Mouse (Mus musculus) T-helper 17 cell (primary cell): ENCODE measurements at regions not wholly inside any gene's neighbourhood (a gene's known extent, or its start where the extent isn't known, plus 50 kb on each side); places are given as distances from the start of the nearest gene placed in this dataset.

Source experiments
- in situ Hi-C, 2 experiments: fragments of 300-600 bp; cut with MboI, MseI; formaldehyde crosslinking; loops; 1 replicate in 1 of 2; 2 replicates in 1 of 2; pipeline ENCODE4 v1.15.1; 2025; ENCODE audit warnings: high pct_unique_total_duplicates in 2 of 2

DNA sequence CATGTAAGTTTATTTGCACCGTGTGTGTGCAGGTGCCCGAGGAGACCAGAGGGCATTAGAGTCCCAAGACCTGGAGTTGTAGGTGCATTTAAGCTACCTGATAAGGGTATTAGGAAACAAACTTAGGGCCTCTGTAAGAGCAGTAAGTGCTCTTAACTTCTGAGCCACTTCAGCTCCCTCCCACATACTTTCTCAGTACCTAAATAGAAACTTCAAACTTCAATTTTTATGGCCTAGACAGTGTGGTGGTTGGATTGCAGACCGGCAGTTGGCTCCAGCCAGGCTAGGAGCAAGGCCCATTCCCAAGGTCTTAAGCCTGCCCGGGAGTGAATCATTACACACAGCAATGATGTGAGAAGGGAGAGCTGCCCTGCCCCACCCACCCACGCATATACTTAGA is 208.8 kb upstream of the Plpp4 start:
- in situ Hi-C loops, result no loop called here

DNA sequence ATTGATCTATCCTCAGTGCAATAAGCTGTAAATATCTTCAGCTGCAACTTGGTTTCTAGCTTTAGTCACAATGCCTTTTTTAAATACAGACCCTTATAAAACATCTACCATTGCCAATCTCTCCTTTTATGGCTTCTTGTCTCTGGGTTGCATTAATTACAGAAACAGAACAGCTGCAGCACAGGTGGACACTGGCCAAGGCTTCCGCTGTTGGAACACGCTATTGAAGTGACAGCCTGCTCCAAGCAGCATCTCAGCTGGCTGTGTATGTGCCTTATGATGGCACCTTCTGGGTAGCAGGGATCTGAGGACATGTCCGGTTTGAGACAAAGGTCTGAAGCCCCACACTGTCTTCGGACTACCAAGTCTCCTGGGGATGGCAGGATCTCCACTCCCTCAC is 207.1 kb upstream of the Plpp4 start:
- in situ Hi-C loops, result no loop called here

DNA sequence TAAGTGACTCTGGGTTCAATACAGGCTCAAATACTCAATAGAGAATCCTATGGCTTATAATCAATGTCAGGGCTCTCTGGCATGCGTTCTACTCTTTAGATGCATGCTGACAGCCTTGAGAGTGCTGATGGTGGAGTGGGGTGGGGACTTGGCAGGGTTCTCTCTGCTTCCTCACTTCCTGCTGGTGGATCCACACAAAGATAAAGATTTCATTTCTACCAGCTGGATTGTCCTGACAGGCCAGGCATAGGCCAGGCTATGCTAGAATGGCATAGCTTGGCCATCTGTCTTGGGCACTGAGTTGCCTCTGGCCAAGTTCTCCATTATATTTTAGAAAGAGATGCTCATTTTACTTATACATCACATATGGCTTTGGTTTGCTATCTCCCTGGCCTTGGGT is 206.2 kb upstream of the Plpp4 start:
- in situ Hi-C loops, result no loop called here

DNA sequence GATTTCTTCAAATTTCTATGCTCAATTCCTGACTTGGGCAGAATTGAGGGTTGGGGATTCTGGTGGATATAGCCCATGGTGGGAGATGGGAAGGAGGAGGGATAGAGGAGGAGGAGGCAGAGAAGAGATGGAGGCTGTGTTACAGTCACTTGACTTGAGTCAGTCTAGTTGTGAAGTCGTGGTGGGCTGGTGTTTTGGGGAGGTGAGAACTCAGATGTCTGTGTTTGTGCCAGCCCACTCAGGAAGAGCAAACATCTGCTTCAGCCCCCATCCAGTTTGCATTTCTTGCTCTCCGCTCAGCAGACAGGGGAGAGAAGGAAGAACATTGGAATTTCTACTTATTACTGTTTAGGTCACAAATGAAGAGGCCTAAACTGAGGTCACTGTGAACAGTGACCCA is 189.9 kb upstream of the Plpp4 start:
- in situ Hi-C loops, result no loop called here

DNA sequence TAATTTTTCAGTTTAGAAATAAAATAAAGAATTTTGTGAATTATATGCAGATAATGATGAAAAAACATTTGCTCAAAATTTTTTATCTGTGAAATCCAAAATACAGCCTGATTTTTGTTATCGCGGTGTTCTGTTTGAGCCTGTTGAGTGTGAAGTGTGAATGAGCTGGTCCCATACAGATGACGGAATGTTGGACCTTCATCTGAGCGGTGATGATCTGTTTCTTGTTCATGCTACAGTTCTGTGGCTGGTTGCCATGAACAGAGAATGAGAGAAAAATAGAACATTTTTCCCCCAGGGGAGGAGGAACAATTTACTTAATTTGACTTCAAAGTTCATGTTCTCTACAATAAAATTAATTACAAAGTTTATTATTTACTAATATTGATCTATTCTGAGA is 188.7 kb upstream of the Plpp4 start:
- in situ Hi-C loops, result no loop called here

DNA sequence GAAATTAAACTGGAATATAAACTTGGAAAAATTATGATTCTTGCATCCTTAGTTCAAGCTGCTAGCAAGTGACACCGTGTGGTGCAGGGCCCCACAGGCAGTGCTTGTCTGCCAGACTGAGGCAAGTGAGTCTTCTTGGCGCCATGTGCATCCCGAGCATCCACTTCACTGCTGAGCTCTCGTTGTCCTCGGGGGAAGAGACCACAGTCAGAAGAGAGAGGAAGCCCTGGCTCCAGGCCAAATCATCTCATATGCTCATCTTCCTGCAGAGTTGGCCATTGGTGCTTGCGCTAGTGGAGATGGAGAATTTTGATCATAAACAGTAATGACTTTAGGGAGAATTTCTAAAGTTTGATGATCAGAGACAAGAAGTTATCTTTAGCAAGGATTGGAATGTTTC is 177.0 kb upstream of the Plpp4 start:
- in situ Hi-C loops, result no loop called here

DNA sequence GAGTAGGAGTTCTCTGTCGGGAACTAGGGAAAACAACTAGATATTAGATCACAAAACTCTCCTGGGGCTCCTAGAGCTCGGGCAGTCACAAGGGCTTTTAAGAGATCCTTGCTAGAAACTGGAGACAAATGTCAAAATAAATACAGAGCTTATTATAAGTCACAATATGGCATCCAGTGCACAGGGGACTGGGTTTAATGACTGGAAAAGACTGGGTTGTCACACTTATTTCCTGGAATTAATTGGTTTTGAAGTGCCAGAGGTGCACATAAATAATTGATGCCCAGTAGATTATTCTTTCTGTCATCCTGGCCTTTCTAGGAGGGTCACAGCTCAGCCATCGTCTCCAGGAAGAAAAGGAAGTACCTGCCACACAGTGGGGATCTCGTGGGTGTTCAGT is 165.4 kb upstream of the Plpp4 start:
- in situ Hi-C loops, result no loop called here

DNA sequence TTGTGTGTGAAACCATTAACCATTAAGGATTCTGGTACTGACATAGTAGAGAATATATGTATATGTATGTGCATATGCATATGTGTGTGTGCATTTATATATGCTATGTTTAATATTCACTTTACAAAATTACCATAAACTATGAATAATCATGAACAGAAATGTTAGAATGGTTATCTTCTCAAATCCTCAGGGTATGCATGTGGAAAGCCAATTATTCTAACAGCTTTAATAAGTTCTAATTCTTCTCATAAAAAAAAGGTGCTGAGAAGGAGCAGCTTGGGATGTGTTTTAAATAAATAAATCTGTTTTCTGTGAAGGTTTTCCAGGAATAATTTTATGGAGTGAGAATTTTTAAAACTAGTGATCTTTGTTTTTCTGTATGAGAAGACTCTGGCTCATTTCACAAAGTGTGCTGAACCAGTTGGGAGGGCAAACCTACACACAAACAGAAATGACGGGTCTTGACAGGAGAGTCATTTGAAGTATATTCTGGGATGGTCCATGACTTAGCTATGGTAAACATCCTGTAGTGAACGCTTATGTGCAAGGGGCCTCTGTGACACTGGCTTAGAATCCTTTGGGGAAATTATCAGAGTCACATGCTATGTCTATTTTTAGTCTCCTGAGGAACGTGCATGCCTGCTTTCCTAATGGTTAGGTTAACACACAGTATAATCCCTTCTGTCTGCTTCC is 160.3 kb upstream of the Plpp4 start:
- in situ Hi-C loops, result no loop called here

DNA sequence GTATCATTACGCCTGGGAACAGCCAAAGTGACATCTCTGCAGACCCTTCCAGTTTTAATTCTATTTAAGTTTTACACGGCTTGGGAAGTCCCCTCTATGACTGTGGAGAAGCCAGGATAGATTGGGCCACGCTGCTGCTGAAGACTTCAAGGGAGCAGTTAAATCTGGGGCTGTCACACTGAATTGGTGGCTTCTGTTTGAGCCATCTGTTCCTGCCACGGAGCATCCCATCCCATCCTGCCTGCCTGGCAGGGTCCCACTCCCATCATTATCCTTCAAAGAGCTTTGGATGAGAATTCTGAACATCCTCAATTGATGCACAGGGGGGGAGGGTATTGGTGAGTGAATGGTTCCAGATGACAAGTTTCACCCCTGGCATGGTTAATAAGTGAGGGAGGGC is 154.4 kb upstream of the Plpp4 start:
- in situ Hi-C loops, result no loop called here

DNA sequence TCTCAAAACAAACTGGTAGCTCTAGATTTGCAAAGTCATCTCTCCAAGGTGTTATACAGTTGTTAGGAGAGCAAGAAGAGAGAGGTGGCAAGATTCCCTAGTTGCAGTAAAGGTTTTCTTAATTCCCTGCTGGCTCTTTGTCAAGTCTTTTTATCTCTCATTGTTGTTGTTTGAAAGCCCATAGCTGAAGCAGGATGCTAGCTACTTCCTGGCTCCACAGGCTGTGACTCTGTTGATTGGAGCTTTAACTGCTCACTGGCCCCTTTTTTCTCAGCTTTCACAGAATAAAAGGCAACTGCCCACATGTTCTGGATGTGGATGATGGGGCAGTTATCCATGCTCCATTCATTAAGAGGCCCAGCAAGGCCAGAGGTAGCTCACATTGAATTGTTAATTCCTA is 122.7 kb upstream of the Plpp4 start:
- in situ Hi-C loops, result loop anchor here in 1 of 2 experiments (10.0 kb wide), 1 partner anchor 261 kb away; no protein-coding TSS in a partner anchor

DNA sequence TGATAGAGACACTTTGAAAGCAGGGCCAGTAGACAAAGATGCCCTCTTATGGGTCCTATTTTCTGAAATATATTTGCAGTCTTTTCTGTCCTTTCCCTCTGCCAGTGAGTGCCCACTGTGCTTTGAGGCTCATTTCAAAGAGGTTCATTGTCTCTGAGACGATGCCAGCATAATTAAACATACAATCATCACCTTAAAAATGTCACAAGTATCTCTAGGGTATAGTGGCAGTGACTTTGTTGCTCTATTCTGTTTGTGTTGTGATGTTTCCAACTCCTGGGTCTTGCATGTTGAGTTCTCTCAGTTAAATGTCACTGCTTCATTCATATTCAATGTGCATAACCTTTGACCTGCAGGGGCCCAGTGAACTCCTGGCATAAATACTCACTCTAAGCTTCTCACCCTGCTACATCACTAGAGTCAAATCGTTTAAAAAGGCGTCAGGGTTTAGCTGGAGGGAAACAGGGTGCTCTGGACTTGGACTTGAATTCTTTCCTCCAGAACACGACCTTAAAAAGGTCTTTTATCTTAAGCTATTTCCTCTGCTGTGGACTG is 122.1 kb upstream of the Plpp4 start:
- in situ Hi-C loops, result loop anchor here in 1 of 2 experiments (10.0 kb wide), 1 partner anchor 260 kb away; no protein-coding TSS in a partner anchor

DNA sequence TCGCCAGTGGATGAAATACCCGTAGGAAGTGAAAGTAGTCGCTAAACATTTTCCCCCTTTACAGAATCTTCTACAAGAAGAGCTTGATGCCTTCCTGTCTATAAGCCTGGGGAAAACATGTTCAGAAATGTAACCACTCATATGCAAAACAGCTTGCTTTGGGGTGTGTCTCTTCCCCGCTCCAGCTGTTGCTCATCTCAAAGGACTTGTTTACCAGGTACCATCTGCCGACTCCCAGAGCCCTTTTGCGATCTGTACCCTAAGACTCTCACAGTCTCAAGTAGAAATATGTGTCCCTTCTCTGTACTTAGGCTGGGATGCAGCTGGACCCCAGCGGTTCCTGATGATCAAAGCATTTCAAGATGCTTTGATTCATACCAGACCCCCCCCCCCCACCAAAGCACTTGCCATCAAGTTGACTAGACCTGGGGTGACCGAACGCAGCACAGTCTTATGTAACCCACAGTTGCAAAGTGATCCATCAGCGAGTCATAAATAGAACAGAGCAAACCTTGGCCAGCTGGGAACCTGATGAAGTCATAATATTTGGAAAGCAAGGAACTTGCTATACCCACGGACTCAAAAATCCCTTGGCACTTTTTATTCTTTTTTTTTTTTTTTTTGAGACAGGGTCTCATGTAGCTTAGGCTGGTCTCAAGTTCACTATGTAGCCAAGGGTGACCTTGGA is 119.4 kb upstream of the Plpp4 start:
- in situ Hi-C loops, result loop anchor here in 1 of 2 experiments (10.0 kb wide), 1 partner anchor 257 kb away; no protein-coding TSS in a partner anchor

DNA sequence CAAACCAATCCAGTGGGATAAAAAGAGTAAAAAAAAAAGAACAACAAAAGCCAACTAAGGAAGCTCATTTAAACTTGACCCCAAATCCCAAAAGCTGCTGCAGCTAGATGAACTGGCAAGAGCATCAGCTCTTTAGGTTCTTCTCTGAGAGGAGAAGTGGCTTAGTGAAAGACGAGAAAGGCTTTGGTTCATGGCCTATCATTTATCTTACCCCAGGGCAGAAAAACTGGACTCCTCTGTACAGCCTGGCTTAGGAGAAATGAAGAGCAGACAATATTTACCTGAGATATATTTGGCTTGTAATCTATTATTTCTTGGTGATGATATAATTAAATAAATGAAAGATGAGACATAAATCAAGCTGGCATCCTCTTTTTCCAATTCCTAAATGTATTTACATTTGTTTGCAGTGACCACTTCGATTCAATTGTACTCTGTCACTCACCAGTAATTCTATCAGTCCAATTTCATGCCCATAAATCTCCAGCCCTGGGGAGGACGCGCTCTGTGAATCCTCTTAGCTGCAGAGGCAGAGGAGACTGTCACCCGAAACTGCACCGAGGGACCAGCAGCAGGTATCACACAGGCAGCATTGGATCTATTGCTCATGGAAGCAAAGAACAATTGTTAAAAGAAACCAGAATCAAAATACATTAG is 114.8 kb upstream of the Plpp4 start:
- in situ Hi-C loops, result no loop called here

DNA sequence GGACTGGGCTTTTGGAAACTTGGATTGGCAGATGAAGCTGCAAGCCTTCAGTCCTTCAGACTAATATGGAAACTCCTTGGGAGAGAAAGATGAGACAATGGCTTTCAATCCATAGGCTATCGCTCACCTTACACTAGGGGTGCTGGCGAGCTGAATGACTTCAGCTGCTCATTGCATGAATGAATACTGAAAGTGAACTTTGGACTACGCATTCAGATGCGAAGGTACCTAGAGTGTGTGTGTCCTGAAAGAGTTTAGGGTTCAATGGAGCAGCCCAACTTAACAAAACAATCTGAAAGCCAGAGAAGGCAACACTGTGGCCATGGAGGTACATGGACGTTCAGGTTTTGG is 114.3 kb upstream of the Plpp4 start:
- in situ Hi-C loops, result no loop called here

DNA sequence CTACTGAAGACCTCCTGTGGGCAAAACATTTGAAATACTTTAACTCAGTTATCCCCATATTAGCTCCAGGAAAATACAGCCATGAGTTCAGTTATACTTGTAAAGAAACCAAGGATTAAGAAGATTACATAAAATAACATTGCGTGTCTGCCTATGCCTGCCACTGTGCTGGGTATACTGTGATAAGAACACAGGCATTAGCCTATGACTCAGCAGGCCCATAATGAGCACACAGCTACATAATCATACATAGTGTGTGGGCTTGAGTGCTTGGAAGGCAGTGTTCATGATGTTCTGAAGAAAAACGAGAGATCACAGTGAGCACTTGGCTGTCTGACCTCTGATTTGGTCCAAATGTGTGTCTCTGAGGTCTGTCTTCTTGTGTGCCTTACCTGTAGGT is 101.3 kb upstream of the Plpp4 start:
- in situ Hi-C loops, result loop anchor here in 1 of 2 experiments (25.0 kb wide), 1 partner anchor 1807 kb away; no protein-coding TSS in a partner anchor

DNA sequence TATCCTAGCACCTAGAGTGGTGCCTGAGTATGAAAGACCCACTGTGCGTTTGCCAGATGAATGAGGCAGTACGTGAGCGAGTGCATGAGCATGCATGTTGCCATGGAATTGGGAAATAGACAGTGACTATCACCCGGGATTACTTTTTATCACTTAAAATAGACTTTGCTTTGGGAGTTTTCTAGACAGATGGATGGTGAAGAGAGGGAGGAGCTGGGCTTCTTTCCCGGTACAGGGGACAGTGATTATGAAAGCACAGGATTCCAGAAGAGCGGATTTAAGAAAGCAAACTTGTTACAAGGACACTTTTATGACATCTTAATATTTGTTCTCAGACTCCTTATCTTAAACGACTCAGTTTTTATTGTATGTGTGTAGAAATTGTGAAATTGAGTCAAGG is 86.9 kb upstream of the Plpp4 start:
- in situ Hi-C loops, result loop anchor here in 1 of 2 experiments (25.0 kb wide), 1 partner anchor 1792 kb away; no protein-coding TSS in a partner anchor

DNA sequence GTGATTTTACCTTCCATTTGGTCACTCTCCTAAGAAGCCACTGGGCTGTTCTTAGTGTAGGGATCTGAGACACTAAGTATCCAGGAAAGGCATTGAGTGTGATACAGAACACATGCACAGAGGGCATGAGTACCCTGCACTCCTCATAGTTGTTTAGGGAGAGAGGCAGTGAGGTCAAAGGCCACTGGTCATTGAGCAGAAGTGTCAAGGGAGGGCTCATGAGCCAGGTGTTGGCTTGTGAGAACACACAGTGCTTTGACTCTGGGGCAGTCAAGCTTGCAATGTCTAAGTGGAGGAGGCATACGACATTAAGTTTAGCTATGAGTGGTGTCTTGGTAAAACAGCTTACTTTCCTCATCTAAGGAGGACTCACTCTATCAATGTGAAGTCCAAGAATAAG is 65.9 kb upstream of the Plpp4 start:
- in situ Hi-C loops, result no loop called here

DNA sequence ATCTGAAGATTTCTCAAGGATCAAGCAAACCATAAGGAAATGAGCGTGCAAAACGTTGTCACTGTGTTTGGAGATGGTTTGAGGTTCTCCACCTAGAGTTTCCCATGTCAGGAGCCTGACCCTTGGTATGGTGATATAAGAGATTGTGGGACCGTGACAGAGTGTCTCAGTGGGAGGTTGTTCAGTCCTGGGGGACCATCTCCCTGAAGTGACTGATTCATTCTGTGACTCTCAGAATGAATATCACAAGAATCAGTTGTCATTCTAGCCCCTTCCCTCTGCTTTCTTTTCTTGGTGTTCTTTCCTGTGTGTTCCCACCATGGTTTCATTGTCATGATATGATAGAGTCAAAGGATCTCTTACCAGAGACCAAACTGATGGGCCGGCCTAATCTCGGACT is 49.8 kb upstream of the Plpp4 start:
- in situ Hi-C loops, result no loop called here
